ENCODE assay signal across 21 mouse cellular contexts in the genomic region with DNA sequence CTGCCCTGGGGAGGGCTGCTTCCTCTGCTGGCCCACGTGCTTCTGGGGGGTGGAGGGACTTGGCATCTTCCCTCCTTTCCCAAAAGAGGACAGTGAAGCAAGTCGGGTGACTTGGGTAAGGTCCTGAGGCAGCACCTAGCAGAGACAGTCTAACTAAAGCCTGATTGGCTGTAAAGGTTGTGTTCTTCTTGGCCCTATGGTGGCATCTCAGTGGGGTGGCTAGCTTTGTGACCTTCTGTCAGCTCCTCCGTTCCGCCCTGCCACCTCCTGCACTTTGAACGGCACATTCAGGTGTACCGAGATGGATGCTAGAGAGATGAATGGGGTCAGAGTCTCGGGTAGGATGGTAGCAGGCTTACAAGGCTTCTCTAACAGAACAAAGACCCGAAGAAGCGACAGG.
DNase-seq lines count a peak whose midpoint lies in the region; ATAC-seq lines count a peak whose summit lies in the region.
"Had no signal": no experiment of that assay in that cellular context is flagged by ENCODE, and none has a peak within 500 bp of the region (broad histone marks: within the 10 kb centered on the region; RNA-seq: fewer than 3 reads in every experiment).

No protein-coding gene starts in this region.

- no peak overlapping the region for H3K4me2 ChIP-seq in kidney, embryonic 16.5 days (replicated peaks; ENCODE audit: low read depth, low read length)
- peak overlapping the region; percentile 7; the same call in 1 of the 2 replicates for H3K4me2 ChIP-seq in limb, embryonic 15.5 days
- H3K4me2 ChIP-seq: intestine, embryonic 15.5 days; liver, embryonic 12.5 days; midbrain, embryonic 12.5 days; stomach, embryonic 15.5 days had no signal

- no peak for ATAC-seq in kidney, embryonic 16.5 days (ENCODE audit: low FRiP score, low TSS enrichment)
- no peak for ATAC-seq in limb, embryonic 15.5 days (ENCODE audit: insufficient number of reproducible peaks, low FRiP score, low TSS enrichment, low read depth)
- ATAC-seq: hindbrain, embryonic 16.5 days; intestine, embryonic 15.5 days; liver, embryonic 12.5 days; Patski had no signal

- DNase-seq in gastrocnemius, postnatal 10 days: peak; percentile 5
- no peak for DNase-seq in gastrocnemius, adult 18-20 months (ENCODE audit: low spot score)
- DNase-seq in kidney, adult 18-20 months: peak; percentile 46
- no peak for DNase-seq in kidney, postnatal 14 days
- no peak for DNase-seq in layer of hippocampus, adult 8-10 months (ENCODE audit: low spot score in 2 of 2)
- DNase-seq: B cell, adult 2 months; embryo, embryonic 11 days; lung, adult 18-20 months; lung, postnatal 10 days; thymus, postnatal 25 days had no signal

- H3K9ac ChIP-seq in kidney, embryonic 16.5 days (replicated peaks; ENCODE audit: low read length): peak overlapping the region; percentile 35; the same call in 1 of the 2 replicates
- no peak overlapping the region for H3K9ac ChIP-seq in limb, embryonic 15.5 days
- H3K9ac ChIP-seq: intestine, embryonic 15.5 days; liver, embryonic 12.5 days; midbrain, embryonic 12.5 days; stomach, embryonic 15.5 days had no signal

- H3K4me1 ChIP-seq in kidney, embryonic 16.5 days (ENCODE audit: insufficient read depth, low read length): peaks cover 58% of the 10 kb centered on the region
- peaks cover 69% of the 10 kb centered on the region for H3K4me1 ChIP-seq in limb, embryonic 15.5 days

- H3K9me3 ChIP-seq in kidney, embryonic 16.5 days (ENCODE audit: low read length): no peaks in the 10 kb centered on the region
- H3K9me3 ChIP-seq in limb, embryonic 15.5 days: no peaks in the 10 kb centered on the region
- H3K9me3 ChIP-seq: hindbrain, embryonic 10.5 days; intestine, embryonic 15.5 days; liver, embryonic 12.5 days; midbrain, embryonic 12.5 days; stomach, embryonic 15.5 days had no signal

- H3K4me3 ChIP-seq in kidney, embryonic 16.5 days (ENCODE audit: low read length): no peak overlapping the region
- no peak overlapping the region for H3K4me3 ChIP-seq in limb, embryonic 15.5 days
- H3K4me3 ChIP-seq: hindbrain, embryonic 10.5 days; intestine, embryonic 15.5 days; liver, embryonic 12.5 days; midbrain, embryonic 12.5 days; stomach, embryonic 15.5 days had no signal

- H3K27ac ChIP-seq in kidney, embryonic 16.5 days (ENCODE audit: low read length): no peak overlapping the region
- peak overlapping the region; percentile 43; the same call in 1 of the 2 replicates for H3K27ac ChIP-seq in limb, embryonic 15.5 days
- H3K27ac ChIP-seq: hindbrain, embryonic 10.5 days; intestine, embryonic 15.5 days; liver, embryonic 12.5 days; midbrain, embryonic 12.5 days; stomach, embryonic 15.5 days had no signal

- WGBS in kidney, embryonic 16.5 days: 69% methylated on average over 9 of the region's 9 CpGs
- WGBS in limb, embryonic 15.5 days: 81% methylated on average over 9 of the region's 9 CpGs

- H3K36me3 ChIP-seq in kidney, embryonic 16.5 days (ENCODE audit: insufficient read depth, low read length): peaks cover 23% of the 10 kb centered on the region
- peaks cover 29% of the 10 kb centered on the region for H3K36me3 ChIP-seq in limb, embryonic 15.5 days
- H3K36me3 ChIP-seq: G1E had no signal

- H3K27me3 ChIP-seq in kidney, embryonic 16.5 days (ENCODE audit: insufficient read depth, low read length): no peaks in the 10 kb centered on the region
- no peaks in the 10 kb centered on the region for H3K27me3 ChIP-seq in limb, embryonic 15.5 days
- H3K27me3 ChIP-seq: CH12.LX; intestine, embryonic 15.5 days; liver, embryonic 12.5 days; midbrain, embryonic 12.5 days; Patski; stomach, embryonic 15.5 days had no signal

Comparison
In these comparisons a context has a peak if more than half of its experiments do, and no peak if none do; other contexts are left out.
1. DNase-seq: peak in gastrocnemius, postnatal 10 days (single experiment) and kidney, adult 18-20 months (single experiment); none in gastrocnemius, adult 18-20 months (single experiment), kidney, postnatal 14 days (single experiment) and layer of hippocampus, adult 8-10 months (0 of 2).